Mouse (Mus musculus) liver, embryonic 14.5 days (tissue): ENCODE data around the gene Tas1r2.

Source experiments
- CTCF ChIP-seq: IDR thresholded peaks from 2 replicates; pipeline ENCODE4 v1.5.1; 2016; ENCODE audit warnings: antibody characterized with exemption, low read depth, control low read depth
- EP300 ChIP-seq: IDR thresholded peaks from 2 replicates; pipeline ENCODE4 v1.6.1; 2016; ENCODE audit warnings: antibody characterized with exemption, low read depth

DNA sequence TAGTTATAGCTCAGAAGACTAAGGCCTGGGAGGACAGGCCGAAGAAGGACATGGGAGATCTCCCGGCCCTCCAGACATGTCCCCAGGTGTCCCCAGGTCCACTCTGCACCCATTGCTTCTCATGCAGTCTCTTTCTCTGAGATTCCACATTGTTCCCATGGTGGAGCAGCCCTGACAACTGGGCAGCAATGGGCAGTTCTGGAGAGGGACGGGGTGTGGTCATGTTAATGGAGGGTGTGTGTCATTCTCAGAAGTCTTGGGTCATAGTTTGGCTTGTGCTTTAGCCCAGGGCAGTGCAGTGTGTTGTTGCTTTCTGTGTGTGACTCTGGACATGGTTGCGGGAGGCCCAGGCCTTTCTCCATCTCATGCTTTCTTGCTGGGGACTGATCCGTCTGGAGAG lies 46.6 kb upstream of the Tas1r2 start:
- TF ChIP-seq EP300 (no peak), CTCF (no peak)
